Mouse (Mus musculus): ENCODE data around the gene Spock1. TPM values are rescaled to one million over a fixed set of nuclear protein-coding genes. Genes with fewer than 3 reads are reported as not detected.
"Not testable (repeated sequence)": the region's sequence is repeated elsewhere in the genome, so short reads cannot be mapped to it uniquely, and the experiment has no call there.

Gene Spock1
- total RNA-seq, 2 experiments from 2014 or later = 13.2 to 14.7 TPM

GRCm38 (mm10) chr13:57589338-57589914 lies 318.7 kb downstream of the Spock1 start:
- not testable (repeated sequence) for DNase-seq

GRCm38 (mm10) chr13:57588558-57589273 lies 319.4 kb downstream of the Spock1 start:
- peak; percentile 40 for DNase-seq

GRCm38 (mm10) chr13:57585131-57585530 lies 323.0 kb downstream of the Spock1 start:
- peak; percentile 22 for DNase-seq

- no peak for DNase-seq
Measured at GRCm38 (mm10) chr13:57582314-57582976, 325.7 kb downstream of the Spock1 start.

- DNase-seq = no peak
Measured at GRCm38 (mm10) chr13:57577541-57578244, 330.4 kb downstream of the Spock1 start.

- DNase-seq = no peak
Measured at GRCm38 (mm10) chr13:57573501-57573900, 334.6 kb downstream of the Spock1 start.

- no peak for DNase-seq
Measured at GRCm38 (mm10) chr13:57568404-57568803, 339.7 kb downstream of the Spock1 start.

- no peak for DNase-seq
Measured at GRCm38 (mm10) chr13:57555186-57555585, 352.9 kb downstream of the Spock1 start.

- DNase-seq = peak; percentile 10
Measured at GRCm38 (mm10) chr13:57549743-57550142, 358.4 kb downstream of the Spock1 start.

GRCm38 (mm10) chr13:57536988-57537547 lies 371.1 kb downstream of the Spock1 start:
- no peak for DNase-seq

GRCm38 (mm10) chr13:57534325-57534724 lies 373.8 kb downstream of the Spock1 start:
- peak; percentile 24 for DNase-seq

- no peak for DNase-seq
Measured at GRCm38 (mm10) chr13:57525946-57526345, 382.2 kb downstream of the Spock1 start.

GRCm38 (mm10) chr13:57524546-57524945 lies 383.6 kb downstream of the Spock1 start:
- DNase-seq = no peak

GRCm38 (mm10) chr13:57523366-57523765 lies 384.8 kb downstream of the Spock1 start:
- DNase-seq = no peak

GRCm38 (mm10) chr13:57522319-57522718 lies 385.8 kb downstream of the Spock1 start:
- DNase-seq = no peak

GRCm38 (mm10) chr13:57521152-57521551 lies 387.0 kb downstream of the Spock1 start:
- peak; percentile 46 for DNase-seq

- DNase-seq = no peak
Measured at GRCm38 (mm10) chr13:57519790-57520189, 388.3 kb downstream of the Spock1 start.

- no peak for DNase-seq
Measured at GRCm38 (mm10) chr13:57515737-57516136, 392.4 kb downstream of the Spock1 start.

- no peak for DNase-seq
Measured at GRCm38 (mm10) chr13:57501552-57501951, 406.6 kb downstream of the Spock1 start.

GRCm38 (mm10) chr13:57496778-57497177 lies 411.4 kb downstream of the Spock1 start:
- DNase-seq = no peak

- DNase-seq = no peak
Measured at GRCm38 (mm10) chr13:57494838-57495237, 413.3 kb downstream of the Spock1 start.

- no peak for DNase-seq
Measured at GRCm38 (mm10) chr13:57488926-57489325, 419.2 kb downstream of the Spock1 start.

Measured in adrenal gland, postnatal 10 days (tissue).